In the genomic region with DNA sequence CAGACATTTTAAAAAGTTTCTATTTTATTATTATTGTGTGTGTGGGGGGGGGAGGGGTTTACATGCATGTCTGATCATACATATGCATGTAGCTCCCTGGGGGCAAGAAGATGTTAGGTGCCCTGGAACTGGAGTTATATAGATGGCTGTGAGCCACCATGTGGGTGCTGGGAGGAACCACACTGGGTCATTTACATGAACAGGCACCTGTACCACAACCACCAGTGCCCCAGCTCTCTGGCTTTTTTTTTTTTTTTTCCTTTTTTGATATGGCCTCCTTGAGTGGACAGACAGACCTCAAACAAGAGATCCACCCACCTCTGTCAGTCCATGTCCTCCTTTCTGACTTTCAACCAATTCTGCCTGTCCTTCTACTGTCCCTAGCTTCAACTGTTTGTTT, we compare ENCODE assay signal across 10 mouse cellular contexts. TPM values are rescaled to one million over a fixed set of nuclear protein-coding genes. Genes with fewer than 3 reads are reported as not detected.
DNase-seq lines count a peak whose midpoint lies in the region; ATAC-seq and TF ChIP-seq lines count a peak whose summit lies in the region.
"Had no signal": no experiment of that assay in that cellular context is flagged by ENCODE, and none has a peak within 500 bp of the region (broad histone marks: within the 10 kb centered on the region; RNA-seq: fewer than 3 reads in every experiment).

No protein-coding gene starts in this region.

- H3K4me3 ChIP-seq in kidney, postnatal 0 days (replicated peaks; ENCODE audit: low read depth, low read length), result peak overlapping the region; percentile 92; the same call in 1 of the 2 replicates
- H3K4me3 ChIP-seq in brown adipose tissue, adult 24 weeks (ENCODE audit: insufficient read depth, low read depth, low read length), result peak overlapping the region; percentile 85
- H3K4me3 ChIP-seq in hindbrain, embryonic 16.5 days (ENCODE audit: low read length), result no peak overlapping the region
- no peak overlapping the region; the same call in 1 of the 2 replicates for H3K4me3 ChIP-seq in midbrain, postnatal 0 days (ENCODE audit: low read depth, low read length)

- no peaks in the 10 kb centered on the region for H3K9me3 ChIP-seq in kidney, postnatal 0 days (replicated peaks; ENCODE audit: low read length)
- no peaks in the 10 kb centered on the region for H3K9me3 ChIP-seq in hindbrain, embryonic 16.5 days (ENCODE audit: control insufficient read depth, low read length)
- H3K9me3 ChIP-seq in midbrain, postnatal 0 days (ENCODE audit: low read length), result no peaks in the 10 kb centered on the region

- H3K4me1 ChIP-seq in kidney, postnatal 0 days (replicated peaks; ENCODE audit: insufficient read depth, low read length), result peaks cover 7% of the 10 kb centered on the region
- H3K4me1 ChIP-seq in brown adipose tissue, adult 24 weeks (ENCODE audit: control insufficient read depth, insufficient read depth, insufficient read length, low read length), result peaks cover 7% of the 10 kb centered on the region
- peaks cover 7% of the 10 kb centered on the region for H3K4me1 ChIP-seq in hindbrain, embryonic 16.5 days (ENCODE audit: control insufficient read depth, insufficient read depth, low read depth, low read length)
- H3K4me1 ChIP-seq in midbrain, postnatal 0 days (ENCODE audit: insufficient read depth, low read length), result peaks cover 9% of the 10 kb centered on the region; the same call in 1 of the 2 replicates

- no peaks in the 10 kb centered on the region for H3K27me3 ChIP-seq in kidney, postnatal 0 days (ENCODE audit: insufficient read depth, low read length)
- H3K27me3 ChIP-seq in hindbrain, embryonic 16.5 days (replicated peaks; ENCODE audit: control insufficient read depth, insufficient read depth, low read length), result no peaks in the 10 kb centered on the region
- H3K27me3 ChIP-seq in midbrain, postnatal 0 days (ENCODE audit: insufficient read depth, low read length), result no peaks in the 10 kb centered on the region

- no peak overlapping the region for H3K27ac ChIP-seq in kidney, postnatal 0 days
- peak overlapping the region; percentile 96 for H3K27ac ChIP-seq in brown adipose tissue, adult 24 weeks (replicated peaks; ENCODE audit: low read depth, low read length)
- H3K27ac ChIP-seq in hindbrain, embryonic 16.5 days (ENCODE audit: low read depth, low read length), result no peak overlapping the region
- H3K27ac ChIP-seq in midbrain, postnatal 0 days (ENCODE audit: low read depth, low read length), result no peak overlapping the region

- TF ChIP-seq CTCF in kidney, postnatal 0 days (IDR thresholded peaks at IDR 0.05; ENCODE audit: low read depth), result no peak
- no peak for TF ChIP-seq CTCF in midbrain, postnatal 0 days (IDR thresholded peaks at IDR 0.05)

- no peak for ATAC-seq in kidney, postnatal 0 days (replicated peaks; ENCODE audit: low FRiP score, low read depth)
- no peak for ATAC-seq in hindbrain, embryonic 16.5 days
- ATAC-seq in midbrain, postnatal 0 days (ENCODE audit: low FRiP score), result no peak

- peak overlapping the region; percentile 87 for H3K4me2 ChIP-seq in kidney, postnatal 0 days (ENCODE audit: low read length)
- peak overlapping the region; percentile 94 for H3K4me2 ChIP-seq in hindbrain, embryonic 16.5 days (ENCODE audit: low read length)
- peak overlapping the region; percentile 62; the same call in 1 of the 2 replicates for H3K4me2 ChIP-seq in midbrain, postnatal 0 days (ENCODE audit: low read depth, low read length, poor library complexity, severe bottlenecking)

- H3K9ac ChIP-seq in kidney, postnatal 0 days (ENCODE audit: low read depth, low read length), result peak overlapping the region; percentile 93; the same call in 1 of the 2 replicates
- no peak overlapping the region for H3K9ac ChIP-seq in hindbrain, embryonic 16.5 days (ENCODE audit: low read depth, low read length)
- no peak overlapping the region for H3K9ac ChIP-seq in midbrain, postnatal 0 days (replicated peaks; ENCODE audit: low read length, poor library complexity, severe bottlenecking)

- 0 out of 2 replicates have a peak, but pooled peaks cover 4% of the 10 kb centered on the region for H3K36me3 ChIP-seq in kidney, postnatal 0 days (ENCODE audit: insufficient read depth, low read length)
- peaks cover 6% of the 10 kb centered on the region for H3K36me3 ChIP-seq in hindbrain, embryonic 16.5 days (ENCODE audit: control insufficient read depth, insufficient read depth, low read length)
- H3K36me3 ChIP-seq in midbrain, postnatal 0 days (ENCODE audit: insufficient read depth, low read length), result peaks cover 9% of the 10 kb centered on the region

- DNase-seq in kidney, postnatal 0 days (ENCODE audit: low spot score), result no peak
- no peak for DNase-seq in kidney, postnatal 36 days
- no peak for DNase-seq in midbrain, postnatal 0 days (ENCODE audit: low spot score)
- no peak for DNase-seq in adrenal gland, adult 18-20 months (ENCODE audit: low spot score in 2 of 2)
- no peak for DNase-seq in urinary bladder, postnatal 10 days (ENCODE audit: low spot score)
- no peak for DNase-seq in ovary, adult 18-20 months (ENCODE audit: low spot score)
- DNase-seq: adrenal gland, adult 2 months had no signal

RNA-seq across cellular contexts. Expression of gene Uqcrq, which starts 1.4 kb away (rescaled TPM):
- 1,154 and 1,231 TPM in 2 replicates for polyA plus RNA-seq in kidney, postnatal 0 days (2015; fragmentation: Nextera tagmentation; extraction: Ambion mirVana)
- 4,304 and 4,488 TPM in 2 replicates for polyA plus RNA-seq in brown adipose tissue, adult 24 weeks (2012; ENCODE audit: insufficient read depth, insufficient read length, missing spikeins)
- polyA plus RNA-seq in hindbrain, embryonic 16.5 days (2015; fragmentation: Nextera tagmentation; extraction: Ambion mirVana), result 747 and 916 TPM in 2 replicates
- 19.6 and 23.8 TPM in 2 replicates for total RNA-seq in midbrain, postnatal 0 days (2014; rRNA removed)
- 860 and 944 TPM in 2 replicates for polyA plus RNA-seq in midbrain, postnatal 0 days (2015; fragmentation: Nextera tagmentation; extraction: Ambion mirVana)
- 1,000 to 10,000 TPM; 1,110 to 1,480 TPM for total RNA-seq in adrenal gland, adult 18-20 months (2021)

RNA-seq across cellular contexts. Expression of gene Gdf9, which starts 1.6 kb away (rescaled TPM):
- polyA plus RNA-seq in kidney, postnatal 0 days (2015; fragmentation: Nextera tagmentation; extraction: Ambion mirVana), result 0.57 and 1.0 TPM in 2 replicates
- not detected in 2 replicates for polyA plus RNA-seq in brown adipose tissue, adult 24 weeks (2012; ENCODE audit: insufficient read depth, insufficient read length, missing spikeins)
- 3.0 and 4.1 TPM in 2 replicates for polyA plus RNA-seq in hindbrain, embryonic 16.5 days (2015; fragmentation: Nextera tagmentation; extraction: Ambion mirVana)
- total RNA-seq in midbrain, postnatal 0 days (2014; rRNA removed), result 0.05 and 5.5 TPM in 2 replicates
- polyA plus RNA-seq in midbrain, postnatal 0 days (2015; fragmentation: Nextera tagmentation; extraction: Ambion mirVana), result 1.1 and 2.3 TPM in 2 replicates
- total RNA-seq in adrenal gland, adult 18-20 months (2021), result 1 to 10 TPM; 4.3 to 6.0 TPM

RNA-seq across cellular contexts. Expression of gene Leap2, which starts 6.2 kb away (rescaled TPM):
- polyA plus RNA-seq in kidney, postnatal 0 days (2015; fragmentation: Nextera tagmentation; extraction: Ambion mirVana), result 0.24 and 0.28 TPM in 2 replicates
- not detected in 2 replicates for polyA plus RNA-seq in brown adipose tissue, adult 24 weeks (2012; ENCODE audit: insufficient read depth, insufficient read length, missing spikeins)
- polyA plus RNA-seq in hindbrain, embryonic 16.5 days (2015; fragmentation: Nextera tagmentation; extraction: Ambion mirVana), result 0.33 and 0.44 TPM in 2 replicates
- not detected in 2 replicates for total RNA-seq in midbrain, postnatal 0 days (2014; rRNA removed)
- not detected in 2 replicates for polyA plus RNA-seq in midbrain, postnatal 0 days (2015; fragmentation: Nextera tagmentation; extraction: Ambion mirVana)
- not detected for total RNA-seq in adrenal gland, adult 18-20 months (2021)
- total RNA-seq: adrenal gland, adult 2 months; left cerebral cortex, postnatal 25 days had no signal
- polyA plus RNA-seq: adrenal gland, adult 2 months had no signal

RNA-seq across cellular contexts. Expression of gene Gm10447, which starts 27.7 kb away (rescaled TPM):
- 0.08 and 0.14 TPM in 2 replicates for polyA plus RNA-seq in kidney, postnatal 0 days (2015; fragmentation: Nextera tagmentation; extraction: Ambion mirVana)
- polyA plus RNA-seq in brown adipose tissue, adult 24 weeks (2012; ENCODE audit: insufficient read depth, insufficient read length, missing spikeins), result not detected in 2 replicates
- not detected in 2 replicates for polyA plus RNA-seq in hindbrain, embryonic 16.5 days (2015; fragmentation: Nextera tagmentation; extraction: Ambion mirVana)
- total RNA-seq in midbrain, postnatal 0 days (2014; rRNA removed), result not detected in 2 replicates
- polyA plus RNA-seq in midbrain, postnatal 0 days (2015; fragmentation: Nextera tagmentation; extraction: Ambion mirVana), result 0.11 TPM in 2 replicates
- under 1 TPM in 1 of 2 experiments, not detected in 1; 0.27 TPM for total RNA-seq in adrenal gland, adult 18-20 months (2021)
- total RNA-seq: adrenal gland, adult 2 months had no signal
- polyA plus RNA-seq: adrenal gland, adult 2 months had no signal

RNA-seq across cellular contexts. Expression of gene Shroom1, which starts 27.8 kb away (rescaled TPM):
- 1.1 and 1.2 TPM in 2 replicates for polyA plus RNA-seq in kidney, postnatal 0 days (2015; fragmentation: Nextera tagmentation; extraction: Ambion mirVana)
- 2.1 and 4.7 TPM in 2 replicates for polyA plus RNA-seq in brown adipose tissue, adult 24 weeks (2012; ENCODE audit: insufficient read depth, insufficient read length, missing spikeins)
- 3.2 and 3.6 TPM in 2 replicates for polyA plus RNA-seq in hindbrain, embryonic 16.5 days (2015; fragmentation: Nextera tagmentation; extraction: Ambion mirVana)
- 5.4 and 10.9 TPM in 2 replicates for total RNA-seq in midbrain, postnatal 0 days (2014; rRNA removed)
- 3.4 and 4.1 TPM in 2 replicates for polyA plus RNA-seq in midbrain, postnatal 0 days (2015; fragmentation: Nextera tagmentation; extraction: Ambion mirVana)
- 10 to 100 TPM in 1 of 2 experiments, 1 to 10 TPM in 1; 3.7 to 10.9 TPM for total RNA-seq in adrenal gland, adult 18-20 months (2021)

Comparison
In these comparisons a context has a peak if more than half of its experiments do, and no peak if none do; other contexts are left out.
1. H3K4me3 ChIP-seq: peak in kidney, postnatal 0 days (single experiment) and brown adipose tissue, adult 24 weeks (single experiment); none in hindbrain, embryonic 16.5 days (single experiment) and midbrain, postnatal 0 days (single experiment).
2. Peak in every context shown above with its lines, with median percentiles within 50 percentile points of each other: H3K4me2 ChIP-seq.